Mouse (Mus musculus): ENCODE measurements around the gene Gm28051.

GRCm38 (mm10) chr12:102683979-102684378 is 73.6 kb downstream of the Gm28051 start:
- TF ChIP-seq POLR2A (IDR thresholded peaks at IDR 0.05; ENCODE audit: control insufficient read depth, extremely low read depth, insufficient read depth, low read length, poor library complexity) (no peak), CTCF (IDR thresholded peaks at IDR 0.05; ENCODE audit: borderline replicate concordance, control insufficient read depth, extremely low read depth, insufficient read depth, low read length, poor library complexity) (no peak)

All from thymus, adult 2 months (tissue).